Mouse (Mus musculus): ENCODE data around the gene Zic3. TPM values are rescaled to one million over a fixed set of nuclear protein-coding genes. Genes with fewer than 3 reads are reported as not detected.
A peak's percentile ranks its signal among the peaks of the same experiment; 100 is the strongest.

Zic3 gene
- not detected for total RNA-seq (2022)

GRCm38 (mm10) chrX:58022400-58022799, at the start of gene Zic3:
Gene Zic3 (plus strand): TSS chrX:58022700.
- DNase-seq = no peak

GRCm38 (mm10) chrX:57982351-57982750, 40.1 kb upstream of the Zic3 start:
- DNase-seq = no peak

- no peak for DNase-seq
Measured at GRCm38 (mm10) chrX:57987455-57988109, 34.9 kb upstream of the Zic3 start.

- no peak for DNase-seq
Measured at GRCm38 (mm10) chrX:58013391-58013790, 9.1 kb upstream of the Zic3 start.

- no peak for DNase-seq
Measured at GRCm38 (mm10) chrX:58014093-58014492, 8.4 kb upstream of the Zic3 start.

- no peak for DNase-seq
Measured at GRCm38 (mm10) chrX:58014761-58015160, 7.7 kb upstream of the Zic3 start.

GRCm38 (mm10) chrX:58015336-58015945, 7.1 kb upstream of the Zic3 start:
- DNase-seq = no peak

GRCm38 (mm10) chrX:58018720-58019119, 3.8 kb upstream of the Zic3 start:
- no peak for DNase-seq

- no peak for DNase-seq
Measured at GRCm38 (mm10) chrX:58019257-58019953, 3.1 kb upstream of the Zic3 start.

GRCm38 (mm10) chrX:58027631-58028030, 5.1 kb downstream of the Zic3 start:
- DNase-seq = no peak

- no peak for DNase-seq
Measured at GRCm38 (mm10) chrX:58028082-58028481, 5.6 kb downstream of the Zic3 start.

GRCm38 (mm10) chrX:58028858-58029257, 6.4 kb downstream of the Zic3 start:
- DNase-seq = no peak

- DNase-seq = peak; percentile 36
Measured at GRCm38 (mm10) chrX:58030100-58030834, 7.8 kb downstream of the Zic3 start.

GRCm38 (mm10) chrX:58030835-58031670, 8.6 kb downstream of the Zic3 start:
- no peak for DNase-seq

- DNase-seq = no peak
Measured at GRCm38 (mm10) chrX:58031671-58032605, 9.4 kb downstream of the Zic3 start.

GRCm38 (mm10) chrX:58032622-58033021, 10.1 kb downstream of the Zic3 start:
- no peak for DNase-seq

GRCm38 (mm10) chrX:58033521-58033920, 11.0 kb downstream of the Zic3 start:
- DNase-seq = no peak

- no peak for DNase-seq
Measured at GRCm38 (mm10) chrX:58038061-58039007, 15.8 kb downstream of the Zic3 start.

GRCm38 (mm10) chrX:58039703-58040102, 17.2 kb downstream of the Zic3 start:
- no peak for DNase-seq

- no peak for DNase-seq
Measured at GRCm38 (mm10) chrX:58041865-58042264, 19.4 kb downstream of the Zic3 start.

Measured in adrenal gland, adult 8-10 months (tissue).